Mouse (Mus musculus) layer of hippocampus, postnatal 14 days (tissue): ENCODE measurements around the gene Acox2. TPM values are rescaled to one million over a fixed set of nuclear protein-coding genes. Genes with fewer than 3 reads are reported as not detected.

ENCODE experiments used
- total RNA-seq, 2 experiments: library from RNA; stranded (reverse); gene quantifications; 2 replicates each; pipeline ENCODE4 v1.2.3; 2021

The Acox2 gene
- total RNA-seq, 2 experiments from 2014 or later = 0.62 TPM; not detected in 1

Other genes with a start within 250 kb of the Acox2 start
- 10 to 100 TPM; 24.5 to 25.4 TPM for gene Rpp14, start 179.0 kb downstream of the Acox2 start, total RNA-seq
- 10 to 100 TPM; 25.7 to 26.4 TPM for gene Pxk, start 161.1 kb downstream of the Acox2 start, total RNA-seq
- 100 to 1,000 TPM; 211 to 216 TPM for gene Pdhb, start 86.3 kb downstream of the Acox2 start, total RNA-seq
- gene Kctd6, start 45.2 kb downstream of the Acox2 start, total RNA-seq = 10 to 100 TPM; 48.9 to 49.4 TPM
- 100 to 1,000 TPM; 254 to 282 TPM for gene Fam107a, start 58.7 kb upstream of the Acox2 start, total RNA-seq
- gene Oit1, start 119.4 kb upstream of the Acox2 start, total RNA-seq = not detected